Mouse (Mus musculus): ENCODE measurements around the gene Dusp7. TPM values are rescaled to one million over a fixed set of nuclear protein-coding genes. Genes with fewer than 3 reads are reported as not detected.

Gene Dusp7
- 8.0 and 10.0 TPM in 2 replicates for total RNA-seq (2012; rRNA removed)
- 4.9 and 6.2 TPM in 2 replicates for total RNA-seq (2014; rRNA removed)
- 8.2 and 11.4 TPM in 2 replicates for polyA plus RNA-seq (2012; ENCODE audit: insufficient read length, low read depth)

DNA sequence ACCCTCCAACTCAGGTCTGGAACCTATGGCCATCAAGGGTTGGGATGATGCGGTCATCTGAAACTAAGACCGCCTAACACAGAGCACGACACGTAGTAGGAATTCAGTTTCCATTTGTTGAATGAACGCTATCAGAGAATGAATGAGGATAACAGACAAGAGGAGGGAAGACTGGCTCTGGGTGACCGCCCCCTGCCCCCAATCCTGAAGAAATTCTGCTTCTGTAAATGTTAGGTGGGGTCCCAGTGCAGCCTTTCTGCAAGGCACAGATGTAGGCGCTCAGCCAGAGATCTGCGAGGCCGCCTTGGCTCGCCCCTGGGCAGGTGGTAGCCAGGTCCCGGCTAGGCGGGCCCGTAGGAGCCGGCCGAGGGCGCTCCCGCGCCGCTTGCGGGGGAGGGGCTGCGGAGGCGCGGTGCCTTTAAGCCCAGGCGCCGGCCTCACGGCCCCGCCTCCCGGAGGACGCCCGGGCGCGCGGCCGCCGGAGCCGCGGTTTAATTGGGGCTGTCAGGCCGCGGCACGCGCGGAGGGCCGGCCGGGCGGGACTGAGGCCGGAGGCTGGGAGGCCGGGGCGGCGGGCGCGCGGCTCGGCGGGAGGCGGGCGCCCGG lies at the start of gene Dusp7:
Gene Dusp7, plus strand, starts transcription at position 521 of the 606 bp plus-strand sequence.
- dilution Hi-C loops (cut with MboI; ENCODE audit: extremely low pct_ligation_motif_present, extremely low pct_unique_long_range_greater_than_20kb, low sequenced_read_pairs) = no loop called here
- Histone ChIP-seq H3K9ac (ENCODE audit: insufficient read depth, low read depth) (peak within 1 kb of the TSS; percentile 81), H3K4me2 (ENCODE audit: insufficient read depth, low read depth, poor library complexity, severe bottlenecking) (peak within 1 kb of the TSS; percentile 93), H3K9me3 (replicated peaks; ENCODE audit: low read length) (no peaks in the 10 kb centered on the region), H3K79me2 (replicated peaks; ENCODE audit: control insufficient read depth, extremely low read depth, insufficient read depth, poor library complexity, severe bottlenecking) (peaks cover 11% of the 10 kb centered on the region; the same call in 1 of the 2 replicates), H3K4me3 (replicated peaks in 1 of 3; ENCODE audit: low read depth in 2 of 3, low read length in 2 of 3, poor library complexity in 1 of 3) (peak within 1 kb of the TSS; percentile 65 to 87 (median 78)), H3K27ac (ENCODE audit: insufficient read depth, low read depth) (peak within 1 kb of the TSS; percentile 47), H3K27me3 (replicated peaks) (peaks cover 4% of the 10 kb centered on the region), H3K36me3 (replicated peaks in 1 of 2; ENCODE audit: control insufficient read depth in 1 of 2, insufficient read depth in 1 of 2, low read length in 1 of 2) (peaks cover 2 to 22% of the 10 kb centered on the region in 2 experiments), H3K4me1 (ENCODE audit: control insufficient read depth in 1 of 2, insufficient read depth in 2 of 2) (peaks cover 28 to 48% of the 10 kb centered on the region in 2 experiments)
- in situ Hi-C loops (cut with MboI; ENCODE audit: low pct_ligation_motif_present, low pct_unique_long_range_greater_than_20kb, low sequenced_read_pairs) = loop anchor here (5.0 kb wide), 1 partner anchor 44 kb away; no protein-coding TSS in a partner anchor
- DNase-seq (ENCODE audit: extremely low read depth) = peak; percentile 51
- peak; percentile 48; the same call in 1 of the 2 replicates for TF ChIP-seq POLR2A (IDR thresholded peaks at IDR 0.05; ENCODE audit: low read depth, low read length)
- TF ChIP-seq TCF12 (IDR thresholded peaks at IDR 0.05; ENCODE audit: low read depth, low read length) = peak; percentile 62
- TF ChIP-seq MXI1 (IDR thresholded peaks at IDR 0.05; ENCODE audit: low read depth, low read length) = peak; percentile 60; the same call in 1 of the 2 replicates
- TF ChIP-seq BHLHE40 (IDR thresholded peaks at IDR 0.05; ENCODE audit: low read depth, low read length) = peak; percentile 65
- no peak for TF ChIP-seq E2F4 (IDR thresholded peaks at IDR 0.05; ENCODE audit: insufficient replicate concordance, low read depth, low read length)
- peak; percentile 90 for TF ChIP-seq UBTF (IDR thresholded peaks at IDR 0.05; ENCODE audit: low read depth, low read length)
- TF ChIP-seq ZMIZ1 (IDR thresholded peaks at IDR 0.05; ENCODE audit: low read depth, low read length) = no peak
- TF ChIP-seq HCFC1 (IDR thresholded peaks at IDR 0.05; ENCODE audit: low read depth, low read length) = peak; percentile 12; the same call in 1 of the 2 replicates
- peak; percentile 37; the same call in 1 of the 2 replicates for TF ChIP-seq NRF1 (IDR thresholded peaks at IDR 0.05; ENCODE audit: low read depth, low read length)
- TF ChIP-seq ELF1 (IDR thresholded peaks at IDR 0.05; ENCODE audit: low read depth, low read length) = 0 out of 2 replicates have a peak, but pooled peaks have one; percentile 20
- TF ChIP-seq CTCF (conservative IDR thresholded peaks at IDR 0.05 in 1 of 2, IDR thresholded peaks at IDR 0.05 in 1 of 2; ENCODE audit: low read depth in 2 of 2, low read length in 2 of 2) = peak in 1 of 2 experiments; percentile 31; a peak in 2 of 4 replicates
- TF ChIP-seq ETS1 (conservative IDR thresholded peaks at IDR 0.05; ENCODE audit: low read depth, low read length) = no peak
- TF ChIP-seq MAX (IDR thresholded peaks at IDR 0.05; ENCODE audit: low read length) = no peak
- TF ChIP-seq SIN3A (IDR thresholded peaks at IDR 0.05; ENCODE audit: low read length) = no peak; the same call in 1 of the 2 replicates
- TF ChIP-seq ZKSCAN1 (IDR thresholded peaks at IDR 0.05; ENCODE audit: borderline replicate concordance, low read depth, low read length) = peak; percentile 76
- TF ChIP-seq CHD2 (IDR thresholded peaks at IDR 0.05; ENCODE audit: low read length) = peak; percentile 53

DNA sequence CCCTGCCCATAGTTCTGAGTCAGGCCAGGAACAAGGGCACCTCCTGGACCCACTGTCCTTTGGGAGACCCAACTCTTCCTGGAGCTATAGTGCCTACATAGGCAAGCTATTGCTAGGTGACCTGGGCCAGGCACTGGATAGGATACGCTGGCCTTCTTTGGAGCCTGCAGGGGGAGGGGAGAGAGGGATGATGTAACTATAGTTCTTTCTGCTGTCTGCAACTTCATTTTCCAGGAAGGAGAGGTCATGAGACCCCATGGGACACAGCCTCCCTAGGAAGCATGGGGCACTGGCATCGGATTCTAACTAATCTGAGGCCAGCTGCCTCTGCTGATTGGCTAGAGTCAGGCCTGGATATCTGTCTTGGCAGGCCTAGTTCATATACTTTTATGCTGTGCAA lies 49.3 kb upstream of the Dusp7 start:
- Histone ChIP-seq H3K9me3 (replicated peaks; ENCODE audit: low read length) (no peaks in the 10 kb centered on the region), H3K36me3 (replicated peaks in 1 of 2; ENCODE audit: control insufficient read depth in 1 of 2, insufficient read depth in 1 of 2, low read length in 1 of 2) (peaks cover 6 to 59% of the 10 kb centered on the region in 2 experiments), H3K9ac (ENCODE audit: insufficient read depth, low read depth) (no peak overlapping the region), H3K4me1 (ENCODE audit: control insufficient read depth in 1 of 2, insufficient read depth in 2 of 2) (peaks cover 0 to 5% of the 10 kb centered on the region in 2 experiments; a peak in 2 of 4 replicates), H3K79me2 (replicated peaks; ENCODE audit: control insufficient read depth, extremely low read depth, insufficient read depth, poor library complexity, severe bottlenecking) (no peaks in the 10 kb centered on the region), H3K27ac (ENCODE audit: insufficient read depth, low read depth) (no peak overlapping the region), H3K4me3 (replicated peaks in 1 of 3; ENCODE audit: low read depth in 2 of 3, low read length in 2 of 3, poor library complexity in 1 of 3) (no peak overlapping the region), H3K4me2 (ENCODE audit: insufficient read depth, low read depth, poor library complexity, severe bottlenecking) (no peak overlapping the region), H3K27me3 (replicated peaks) (no peaks in the 10 kb centered on the region)
- no peak for DNase-seq (ENCODE audit: extremely low read depth)
- in situ Hi-C loops (cut with MboI; ENCODE audit: low pct_ligation_motif_present, low pct_unique_long_range_greater_than_20kb, low sequenced_read_pairs) = no loop called here
- TF ChIP-seq MEF2A (IDR thresholded peaks at IDR 0.05; ENCODE audit: borderline replicate concordance, low read depth, low read length) (no peak), MAX (IDR thresholded peaks at IDR 0.05; ENCODE audit: low read length) (no peak), JUN (IDR thresholded peaks at IDR 0.05; ENCODE audit: insufficient read depth, low read depth, low read length) (no peak), IRF4 (IDR thresholded peaks at IDR 0.05; ENCODE audit: low read depth, low read length) (no peak), ETS1 (conservative IDR thresholded peaks at IDR 0.05; ENCODE audit: low read depth, low read length) (no peak), ZNF384 (IDR thresholded peaks at IDR 0.05; ENCODE audit: low read depth, low read length) (no peak)
- dilution Hi-C loops (cut with MboI; ENCODE audit: extremely low pct_ligation_motif_present, extremely low pct_unique_long_range_greater_than_20kb, low sequenced_read_pairs) = no loop called here

All from CH12.LX (cell line).